Mouse (Mus musculus) kidney, embryonic 15.5 days (tissue): ENCODE measurements around the gene Nrp2. TPM values are rescaled to one million over a fixed set of nuclear protein-coding genes. Genes with fewer than 3 reads are reported as not detected.

Experiments used
- ATAC-seq: fragments of 200-750 bp; cut with Nextera tagmentation; replicated peaks from 2 replicates; pipeline ENCODE4 v1.8.0; 2017; ENCODE audit warnings: moderate TSS enrichment; ENCODE audit not compliant: low FRiP score
- H3K27ac ChIP-seq: fragments of 300-500 bp; sonication (generic); 2 replicates; pipeline ENCODE4 v1.5.1; 2015; ENCODE audit warnings: mild to moderate bottlenecking, inconsistent platforms
- H3K27me3 ChIP-seq: fragments of 300-500 bp; sonication (generic); 2 replicates; pipeline ENCODE4 v1.6.1; 2015; ENCODE audit warnings: inconsistent platforms
- H3K36me3 ChIP-seq: fragments of 300-500 bp; sonication (generic); 2 replicates; pipeline ENCODE4 v1.6.1; 2015; ENCODE audit warnings: inconsistent platforms
- H3K4me1 ChIP-seq: fragments of 300-500 bp; sonication (generic); 2 replicates; pipeline ENCODE4 v1.6.1; 2015; ENCODE audit warnings: inconsistent platforms
- H3K4me2 ChIP-seq: fragments of 300-500 bp; sonication (generic); 2 replicates; pipeline ENCODE4 v1.6.1; 2015; ENCODE audit warnings: moderate library complexity, mild to moderate bottlenecking, inconsistent platforms
- H3K4me3 ChIP-seq: fragments of 300-500 bp; sonication (generic); replicated peaks from 2 replicates; pipeline ENCODE4 v1.5.1; 2015; ENCODE audit warnings: mild to moderate bottlenecking, inconsistent platforms
- H3K9ac ChIP-seq: fragments of 300-500 bp; sonication (generic); 2 replicates; pipeline ENCODE4 v1.6.1; 2015; ENCODE audit warnings: mild to moderate bottlenecking, inconsistent platforms
- H3K9me3 ChIP-seq: fragments of 300-500 bp; sonication (generic); replicated peaks from 2 replicates; pipeline ENCODE4 v1.6.1; 2016; ENCODE audit warnings: inconsistent platforms
- WGBS: fragments of 180-500 bp; shearing (Covaris S2); methylation state at CpG from one replicate; pipeline ENCODE4 v1.1.7; 2015; ENCODE audit warnings: mixed read lengths; 5-methylcytosine and 5-hydroxymethylcytosine counted together
- polyA plus RNA-seq: library from polyadenylated mRNA; unstranded; fragments of >200 nt; fragmentation: Nextera tagmentation; extraction: Ambion mirVana; gene quantifications from 2 replicates; pipeline ENCODE4 v1.2.1, GENCODE M21; 2015

The Nrp2 gene
- polyA plus RNA-seq, 1 experiment from 2014 or later = 11.7 TPM

- Histone ChIP-seq H3K4me2 (no peak overlapping the region), H3K27ac (no peak overlapping the region), H3K9me3 (no peaks in the 10 kb centered on the region), H3K4me1 (peaks cover 30% of the 10 kb centered on the region), H3K4me3 (no peak overlapping the region), H3K27me3 (peaks cover 25% of the 10 kb centered on the region), H3K36me3 (no peaks in the 10 kb centered on the region), H3K9ac (no peak overlapping the region)
- ATAC-seq = no peak
- 22% methylated on average over 15 of the region's 15 CpGs for WGBS
Observed at GRCm38 (mm10) chr1:62780068-62780761, 77.1 kb downstream of the Nrp2 start.

- Histone ChIP-seq H3K4me1 (peaks cover 18% of the 10 kb centered on the region), H3K9ac (no peak overlapping the region), H3K9me3 (no peaks in the 10 kb centered on the region), H3K36me3 (no peaks in the 10 kb centered on the region), H3K27me3 (peaks cover 33% of the 10 kb centered on the region), H3K4me2 (no peak overlapping the region), H3K27ac (no peak overlapping the region), H3K4me3 (no peak overlapping the region)
- 58% methylated on average over 2 of the region's 2 CpGs for WGBS
- no peak for ATAC-seq
Observed at GRCm38 (mm10) chr1:62782155-62782554, 79.1 kb downstream of the Nrp2 start.

- no peak for ATAC-seq
- no peaks in the 10 kb centered on the region for H3K9me3 ChIP-seq
- no peak overlapping the region for H3K9ac ChIP-seq
- H3K27ac ChIP-seq = no peak overlapping the region
- peaks cover 37% of the 10 kb centered on the region for H3K27me3 ChIP-seq
- no peaks in the 10 kb centered on the region for H3K36me3 ChIP-seq
- no peak overlapping the region for H3K4me3 ChIP-seq
- no peak overlapping the region for H3K4me2 ChIP-seq
- H3K4me1 ChIP-seq = peaks cover 18% of the 10 kb centered on the region
Observed at GRCm38 (mm10) chr1:62782573-62782972, 79.5 kb downstream of the Nrp2 start.

- Histone ChIP-seq H3K9ac (no peak overlapping the region), H3K4me1 (peaks cover 14% of the 10 kb centered on the region), H3K36me3 (no peaks in the 10 kb centered on the region), H3K9me3 (no peaks in the 10 kb centered on the region), H3K4me2 (no peak overlapping the region), H3K27me3 (peaks cover 37% of the 10 kb centered on the region), H3K27ac (no peak overlapping the region), H3K4me3 (no peak overlapping the region)
- 90% methylated on average over 18 of the region's 18 CpGs for WGBS
- ATAC-seq = no peak
Observed at GRCm38 (mm10) chr1:62783354-62784083, 80.4 kb downstream of the Nrp2 start.

GRCm38 (mm10) chr1:62784084-62784392, 81.0 kb downstream of the Nrp2 start:
- no peaks in the 10 kb centered on the region for H3K36me3 ChIP-seq
- WGBS = 65% methylated on average over 5 of the region's 5 CpGs
- no peak for ATAC-seq

GRCm38 (mm10) chr1:62786255-62786654, 83.2 kb downstream of the Nrp2 start:
- H3K36me3 ChIP-seq = no peaks in the 10 kb centered on the region
- no peak for ATAC-seq

More at GRCm38 (mm10) chr1:62784084-62784392, 81.0 kb downstream of the Nrp2 start:
- Histone ChIP-seq H3K27me3 (peaks cover 32% of the 10 kb centered on the region), H3K4me1 (peaks cover 14% of the 10 kb centered on the region), H3K4me3 (no peak overlapping the region), H3K9ac (no peak overlapping the region), H3K27ac (no peak overlapping the region), H3K4me2 (no peak overlapping the region), H3K9me3 (no peaks in the 10 kb centered on the region)

GRCm38 (mm10) chr1:62787546-62787945, 84.5 kb downstream of the Nrp2 start:
- peaks cover 21% of the 10 kb centered on the region for H3K27me3 ChIP-seq
- no peak for ATAC-seq

More at GRCm38 (mm10) chr1:62786255-62786654, 83.2 kb downstream of the Nrp2 start:
- WGBS = 19% methylated on average over 5 of the region's 5 CpGs
- Histone ChIP-seq H3K27me3 (peaks cover 28% of the 10 kb centered on the region), H3K9ac (no peak overlapping the region), H3K27ac (no peak overlapping the region), H3K4me3 (no peak overlapping the region), H3K9me3 (no peaks in the 10 kb centered on the region), H3K4me2 (no peak overlapping the region), H3K4me1 (peaks cover 11% of the 10 kb centered on the region; the same call in 1 of the 2 replicates)

GRCm38 (mm10) chr1:62794223-62794895, 91.3 kb downstream of the Nrp2 start:
- 23% methylated on average over 19 of the region's 19 CpGs for WGBS
- H3K36me3 ChIP-seq = no peaks in the 10 kb centered on the region
- H3K4me2 ChIP-seq = peak overlapping the region; percentile 47
- peaks cover 18% of the 10 kb centered on the region for H3K27me3 ChIP-seq
- ATAC-seq = peak; percentile 57; the same call in 1 of the 2 replicates
- no peak overlapping the region for H3K27ac ChIP-seq
- no peak overlapping the region for H3K9ac ChIP-seq
- H3K4me1 ChIP-seq = peaks cover 27% of the 10 kb centered on the region
- H3K9me3 ChIP-seq = no peaks in the 10 kb centered on the region
- 0 out of 2 replicates have a peak overlapping the region, but pooled peaks have one; percentile 11 for H3K4me3 ChIP-seq

More at GRCm38 (mm10) chr1:62787546-62787945, 84.5 kb downstream of the Nrp2 start:
- 75% methylated on average over 10 of the region's 10 CpGs for WGBS
- Histone ChIP-seq H3K36me3 (no peaks in the 10 kb centered on the region), H3K4me3 (no peak overlapping the region), H3K4me2 (no peak overlapping the region), H3K27ac (no peak overlapping the region), H3K9me3 (no peaks in the 10 kb centered on the region), H3K9ac (no peak overlapping the region), H3K4me1 (peaks cover 11% of the 10 kb centered on the region; the same call in 1 of the 2 replicates)

GRCm38 (mm10) chr1:62794896-62795255, 91.8 kb downstream of the Nrp2 start:
- Histone ChIP-seq H3K27ac (no peak overlapping the region), H3K9me3 (no peaks in the 10 kb centered on the region), H3K36me3 (no peaks in the 10 kb centered on the region), H3K4me2 (peak overlapping the region; percentile 47), H3K9ac (no peak overlapping the region), H3K27me3 (peaks cover 12% of the 10 kb centered on the region), H3K4me3 (0 out of 2 replicates have a peak overlapping the region, but pooled peaks have one; percentile 11), H3K4me1 (peaks cover 23% of the 10 kb centered on the region)
- no peak for ATAC-seq
- 56% methylated on average over 2 of the region's 2 CpGs for WGBS

GRCm38 (mm10) chr1:62795307-62796037, 92.4 kb downstream of the Nrp2 start:
- Histone ChIP-seq H3K9me3 (no peaks in the 10 kb centered on the region), H3K36me3 (no peaks in the 10 kb centered on the region), H3K27me3 (peaks cover 11% of the 10 kb centered on the region; the same call in 1 of the 2 replicates), H3K27ac (no peak overlapping the region), H3K4me3 (peak overlapping the region; percentile 42), H3K4me1 (peaks cover 23% of the 10 kb centered on the region), H3K9ac (no peak overlapping the region), H3K4me2 (peak overlapping the region; percentile 72)
- WGBS = 22% methylated on average over 28 of the region's 28 CpGs
- peak; percentile 83 for ATAC-seq

- Histone ChIP-seq H3K4me3 (peak overlapping the region; percentile 42), H3K9ac (no peak overlapping the region), H3K4me1 (peaks cover 23% of the 10 kb centered on the region), H3K9me3 (no peaks in the 10 kb centered on the region), H3K27ac (no peak overlapping the region), H3K4me2 (peak overlapping the region; percentile 72), H3K36me3 (no peaks in the 10 kb centered on the region), H3K27me3 (peaks cover 11% of the 10 kb centered on the region; the same call in 1 of the 2 replicates)
- 59% methylated on average over 9 of the region's 9 CpGs for WGBS
- ATAC-seq = peak; percentile 61
Observed at GRCm38 (mm10) chr1:62796038-62796647, 93.1 kb downstream of the Nrp2 start.
